Mouse (Mus musculus) G1E (cell line): ENCODE measurements around the gene Cemip.

Source experiments
- CTCF ChIP-seq: IDR thresholded peaks from 2 replicates; pipeline ENCODE4 v1.5.1; 2012; ENCODE audit warnings: low read depth, low read length, inconsistent platforms, mixed read lengths
- GATA1 ChIP-seq: IDR thresholded peaks from 2 replicates; pipeline ENCODE4 v1.6.1; 2012; ENCODE audit warnings: borderline replicate concordance, low read length, inconsistent platforms, mixed read lengths
- POLR2AphosphoS5 ChIP-seq: IDR thresholded peaks from 2 replicates; pipeline ENCODE4 v1.6.1; 2012; ENCODE audit warnings: low read depth, low read length, inconsistent platforms; ENCODE audit not compliant: insufficient replicate concordance
- TAL1 ChIP-seq: conservative IDR thresholded peaks from 2 replicates; pipeline ENCODE4 v1.6.1; 2012; ENCODE audit warnings: low read depth, low read length, inconsistent platforms, mixed read lengths

DNA sequence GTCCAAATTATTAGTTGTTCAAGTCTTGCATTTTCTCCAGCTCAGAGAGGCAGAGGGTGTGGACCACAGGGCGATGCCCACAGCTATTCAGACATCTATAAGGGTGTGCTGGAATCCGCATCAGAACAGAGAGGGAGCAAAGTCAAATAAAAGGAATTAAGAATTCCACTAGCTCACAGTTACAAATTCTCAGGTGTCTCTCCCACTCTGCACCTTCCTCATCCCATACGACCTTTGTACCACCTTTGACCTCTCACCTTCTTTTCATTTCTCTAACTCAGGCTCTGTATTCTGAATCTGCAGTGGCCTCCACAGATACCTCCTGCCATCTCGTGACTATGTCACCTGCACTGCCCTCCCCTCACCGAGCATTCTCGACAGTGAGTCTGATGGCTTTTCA lies 62.8 kb downstream of the Cemip start:
- TF ChIP-seq CTCF (no peak), GATA1 (no peak), TAL1 (no peak), POLR2AphosphoS5 (no peak)
